Mouse (Mus musculus) naive thymus-derived CD4-positive, alpha-beta T cell, adult 2 months (primary cell): ENCODE results near the gene Mylk3.

Source experiments
- DNase-seq: peaks from one replicate; pipeline ENCODE4 v3.0.0-alpha.2; 2011; ENCODE audit warnings: low read depth

Mylk3 gene

DNA sequence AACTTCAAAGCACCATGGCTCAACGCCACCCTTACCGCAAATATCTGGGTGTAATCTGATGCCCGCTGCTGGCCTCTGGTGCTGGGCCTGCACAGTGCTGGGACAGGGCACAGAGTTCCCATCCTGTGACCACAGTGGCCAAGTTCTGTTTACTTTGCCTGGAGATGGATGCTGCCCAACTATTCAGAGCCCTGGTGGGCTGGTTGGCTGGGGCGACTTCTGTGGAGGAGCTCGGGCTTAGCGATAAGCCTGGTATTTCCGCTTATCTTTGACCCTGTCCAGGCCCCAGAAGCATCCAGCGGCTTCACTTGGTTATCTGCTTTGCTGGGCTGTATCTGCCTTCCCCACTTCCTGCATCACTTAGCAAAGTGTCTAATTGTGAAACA, 5.3 kb downstream of the Mylk3 start:
- DNase-seq: no peak

DNA sequence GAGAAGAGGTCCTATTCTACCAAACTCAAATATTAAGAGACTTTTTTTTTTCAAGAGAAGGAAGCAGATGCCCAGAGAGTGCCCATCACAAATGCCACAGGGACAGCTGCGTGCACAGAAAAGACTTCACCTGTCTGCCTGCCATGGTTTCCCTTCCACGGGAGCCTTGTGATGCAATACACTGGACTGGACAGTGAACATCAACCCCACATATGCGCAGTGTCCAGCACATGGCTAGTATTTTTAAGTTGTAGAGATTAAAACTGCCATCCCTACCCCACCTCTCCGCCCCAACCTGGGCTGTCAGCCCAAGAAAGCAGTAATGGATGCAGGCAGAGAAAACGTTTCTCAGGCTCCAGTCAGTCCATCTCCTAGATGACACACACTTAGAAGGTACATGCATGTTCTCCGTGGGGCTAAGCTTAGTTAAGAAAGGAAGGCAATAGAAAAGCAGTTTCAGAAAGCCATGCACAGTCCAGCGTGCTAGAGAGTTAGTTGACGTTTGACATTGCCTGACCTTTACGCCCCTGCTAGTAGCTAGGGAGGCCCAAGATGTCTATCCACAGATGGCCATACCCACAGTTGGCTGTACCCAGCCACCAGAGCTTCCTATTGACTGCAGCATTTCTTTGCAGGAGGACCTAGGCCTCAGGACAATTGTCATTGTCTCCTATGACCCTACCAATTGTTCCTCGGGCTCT, 5.9 kb downstream of the Mylk3 start:
- no peak for DNase-seq

DNA sequence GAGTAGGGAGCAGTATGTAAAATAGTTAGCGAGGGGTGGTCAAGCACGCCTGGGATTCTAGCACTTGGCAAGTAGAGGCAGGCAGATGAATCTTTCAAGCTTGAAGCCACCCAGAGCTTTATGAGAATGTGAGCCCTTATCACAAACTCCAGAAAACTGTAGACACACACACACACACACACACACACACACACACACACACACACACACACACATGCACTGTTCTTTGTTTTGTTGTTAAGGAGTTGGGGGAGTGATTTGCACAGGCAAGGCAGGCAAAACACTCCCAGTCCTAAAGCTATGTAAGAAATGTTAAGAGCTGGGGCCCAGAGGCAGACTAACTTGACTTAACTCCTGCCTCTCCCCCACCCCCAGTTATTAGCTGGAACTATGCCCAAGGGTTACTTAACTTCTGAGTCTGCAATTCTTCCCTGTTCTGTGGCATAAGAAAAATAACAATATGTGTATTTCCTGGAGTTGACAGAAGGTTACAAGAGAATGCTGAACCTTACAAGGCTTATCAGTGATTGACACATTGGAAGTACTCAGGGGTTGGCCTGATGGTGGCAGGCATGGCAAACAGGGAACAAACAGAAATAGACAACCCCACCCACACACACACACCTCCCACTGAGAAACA, 6.9 kb downstream of the Mylk3 start:
- no peak for DNase-seq

DNA sequence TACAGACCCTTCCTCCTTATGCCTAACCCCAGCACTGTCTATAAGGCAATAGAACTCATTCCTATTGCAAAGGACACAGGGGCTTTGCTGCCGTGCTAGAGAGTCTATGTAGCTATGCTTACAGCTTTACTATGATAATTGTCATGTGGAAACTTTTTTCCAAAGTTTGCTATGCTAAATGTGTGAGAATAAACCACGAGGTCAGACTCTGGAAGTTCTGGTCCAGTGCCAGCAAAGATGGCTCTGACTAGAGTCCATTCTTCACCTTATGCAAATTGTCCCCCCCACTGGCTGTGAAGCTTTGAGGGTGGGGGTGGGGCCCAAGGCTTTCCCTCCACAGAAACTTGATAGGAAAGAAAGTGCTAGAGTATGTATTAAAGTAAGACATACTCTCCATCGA, 9.6 kb downstream of the Mylk3 start:
- DNase-seq: no peak

DNA sequence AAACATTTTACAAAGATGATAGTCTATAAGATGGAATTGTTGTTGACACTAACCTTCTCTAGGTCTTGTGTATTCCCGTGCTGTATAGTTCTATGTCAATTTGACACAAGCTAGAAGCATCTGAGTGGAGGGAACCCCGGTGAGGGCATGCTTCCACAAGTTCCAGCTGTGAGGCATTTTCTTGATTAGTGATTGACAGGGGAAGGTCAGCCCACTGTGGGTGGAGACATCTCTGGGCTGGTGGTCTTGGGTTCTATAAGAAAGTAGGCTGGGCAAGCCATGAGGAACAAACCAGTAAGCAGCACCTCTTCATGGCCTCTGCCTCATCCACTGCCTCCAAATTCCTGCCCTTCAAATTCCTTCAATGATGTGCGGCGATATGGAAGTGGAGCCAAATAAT, 11.9 kb downstream of the Mylk3 start:
- no peak for DNase-seq

DNA sequence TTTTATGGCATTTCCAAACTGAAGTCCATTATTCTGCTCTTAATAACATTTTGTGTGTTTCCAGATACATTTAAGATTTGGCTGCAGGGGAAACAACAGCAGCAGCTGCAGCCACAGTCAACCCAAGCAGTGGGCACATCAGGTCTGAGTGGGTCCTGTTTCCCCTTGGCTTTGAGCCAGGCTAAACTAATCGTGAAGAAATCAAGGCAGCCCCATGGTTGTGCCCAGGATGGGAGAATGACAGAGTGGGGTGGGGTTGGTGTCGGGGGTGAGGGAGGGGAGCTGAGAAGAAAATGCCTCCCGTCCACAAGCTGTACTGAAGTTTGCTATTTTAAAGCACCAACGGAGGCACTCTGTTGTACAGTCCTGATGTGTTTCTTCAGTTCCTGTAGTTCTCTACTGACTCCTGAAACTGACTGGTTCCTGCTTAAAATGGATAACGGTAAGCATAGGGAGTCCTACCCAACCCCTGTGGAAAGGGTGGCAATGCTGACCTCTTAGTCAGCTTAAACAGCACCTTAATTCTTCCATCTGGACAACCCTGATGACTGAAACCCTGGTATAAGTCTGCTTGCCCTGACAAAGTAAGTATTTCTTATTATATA, 12.6 kb downstream of the Mylk3 start:
- DNase-seq: no peak

DNA sequence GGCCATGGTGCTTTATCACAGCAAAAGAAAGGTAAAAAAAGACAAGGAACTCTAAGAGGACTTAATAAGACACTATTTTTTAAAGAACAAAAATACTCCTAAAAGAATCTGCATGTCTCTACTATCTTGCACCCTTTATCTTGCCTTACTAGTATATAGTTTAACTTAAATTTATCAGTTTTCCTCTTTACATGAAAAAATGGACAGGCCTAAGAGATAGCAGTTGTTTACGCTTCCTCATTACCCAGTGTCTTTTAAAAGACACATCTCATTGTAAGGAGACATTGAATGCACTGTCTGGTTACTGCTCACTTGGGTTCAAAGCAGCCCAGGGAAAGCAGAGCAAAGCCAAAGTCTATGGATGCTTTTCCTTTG, 13.7 kb downstream of the Mylk3 start:
- no peak for DNase-seq

DNA sequence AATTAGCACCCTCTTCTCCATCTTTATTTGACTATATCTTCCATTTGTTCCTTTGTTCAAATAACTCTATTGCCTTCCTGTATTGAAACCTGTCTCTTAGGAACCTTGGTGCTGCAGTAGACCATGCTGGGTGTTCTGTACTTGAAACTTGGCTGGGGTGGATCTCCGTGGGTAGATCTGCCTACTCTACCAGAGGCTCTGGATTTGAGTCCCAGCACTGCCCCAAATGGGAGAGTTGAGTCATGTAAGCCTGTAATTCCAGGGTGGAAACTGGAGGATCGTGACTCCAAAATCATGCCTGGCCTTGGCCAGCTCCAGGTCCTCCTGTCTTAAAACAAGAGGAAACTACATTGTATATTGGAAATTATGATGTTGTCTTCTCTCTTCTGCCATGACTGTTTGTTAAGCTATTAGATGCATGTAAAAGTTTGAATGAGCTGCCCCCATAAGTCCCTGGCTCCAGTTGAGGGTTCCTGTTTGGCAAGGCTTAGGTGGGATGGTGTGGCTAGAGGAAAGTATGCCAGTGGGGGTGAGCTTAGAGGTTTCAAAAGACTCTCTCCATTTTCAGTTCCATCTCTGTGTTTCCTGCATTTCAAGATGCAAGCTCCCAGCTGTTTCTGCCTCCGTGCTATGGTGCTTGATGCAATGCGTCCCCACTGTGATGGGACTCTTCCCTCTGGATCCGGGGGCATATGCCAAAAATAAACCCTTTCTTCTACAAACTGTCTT, 14.2 kb downstream of the Mylk3 start:
- DNase-seq: no peak

DNA sequence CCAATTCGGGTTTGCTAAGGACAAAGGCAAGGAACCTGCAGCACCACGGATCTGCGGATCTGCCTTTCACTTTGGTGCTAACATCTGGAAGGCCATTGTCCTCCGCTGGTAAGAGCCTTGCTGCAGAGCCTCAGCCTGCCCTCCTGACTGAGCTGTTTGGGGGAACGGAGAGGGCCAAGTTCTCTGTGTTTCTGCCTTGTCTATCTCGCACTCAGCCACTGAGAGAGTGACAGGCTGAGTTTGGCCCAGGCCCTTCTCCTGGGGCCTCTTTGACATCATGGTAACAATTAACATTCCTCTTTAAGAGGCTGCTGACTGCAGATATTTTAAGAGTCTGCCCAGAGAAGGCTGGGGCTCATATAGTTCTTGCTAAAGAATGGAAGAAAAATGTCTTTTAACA, 21.0 kb downstream of the Mylk3 start:
- DNase-seq: no peak

DNA sequence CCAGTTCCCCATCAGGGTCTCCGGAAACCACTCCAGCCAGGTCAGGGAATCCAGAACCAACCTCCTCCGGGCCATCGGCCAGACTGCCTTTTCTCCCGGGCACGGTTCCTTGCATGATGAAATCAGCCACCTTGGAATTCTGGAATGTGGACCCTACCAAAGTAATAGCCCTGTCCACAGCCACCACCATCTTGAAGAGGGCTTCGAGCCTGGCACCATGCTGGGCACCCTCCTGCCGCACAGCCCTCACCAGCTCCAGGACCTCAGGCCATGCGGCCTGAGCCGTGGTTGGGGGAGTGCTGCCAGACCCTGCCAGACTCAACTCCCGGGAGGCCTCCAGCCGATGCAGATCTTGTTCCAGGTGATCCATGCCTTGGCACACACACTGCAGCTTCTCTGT, 21.5 kb downstream of the Mylk3 start:
- no peak for DNase-seq

DNA sequence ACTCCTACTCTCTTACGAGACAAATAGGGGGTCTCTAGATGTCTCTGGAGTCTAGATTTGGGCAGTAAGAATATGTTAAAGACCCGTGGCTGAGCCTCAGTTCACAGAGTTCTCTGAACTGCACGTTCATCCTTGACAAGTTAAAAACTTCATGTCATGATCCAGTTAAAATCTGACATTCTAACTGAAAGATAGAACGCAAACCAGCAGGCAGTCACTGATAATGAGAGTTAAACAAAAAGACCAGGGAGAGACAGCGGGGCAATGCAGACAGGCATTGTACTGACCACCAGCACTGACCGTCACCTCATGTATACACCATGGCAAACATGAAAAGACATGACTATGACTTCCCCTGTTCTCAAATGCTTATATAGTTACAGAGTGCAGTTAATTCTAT, 22.7 kb downstream of the Mylk3 start:
- DNase-seq: no peak

DNA sequence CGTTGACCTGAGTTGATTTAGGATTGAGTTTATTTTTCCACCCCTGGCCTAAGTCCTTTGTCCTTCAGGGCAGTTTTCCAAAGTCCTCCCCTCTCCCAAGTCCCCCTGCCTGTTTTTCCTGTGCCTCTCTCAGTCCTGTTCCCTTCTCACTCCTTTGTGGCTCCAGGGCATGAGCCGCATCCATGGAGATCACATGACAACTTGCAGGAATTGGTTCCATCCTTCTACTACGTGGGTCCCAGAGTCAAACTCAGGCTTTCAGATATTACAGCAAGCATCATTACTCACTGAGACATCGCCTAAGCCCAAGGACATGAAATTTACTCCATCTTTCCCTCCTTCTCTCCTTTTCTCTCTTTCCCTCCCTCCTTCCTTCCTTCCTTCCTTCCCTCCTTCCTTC, 23.9 kb downstream of the Mylk3 start:
- no peak for DNase-seq

DNA sequence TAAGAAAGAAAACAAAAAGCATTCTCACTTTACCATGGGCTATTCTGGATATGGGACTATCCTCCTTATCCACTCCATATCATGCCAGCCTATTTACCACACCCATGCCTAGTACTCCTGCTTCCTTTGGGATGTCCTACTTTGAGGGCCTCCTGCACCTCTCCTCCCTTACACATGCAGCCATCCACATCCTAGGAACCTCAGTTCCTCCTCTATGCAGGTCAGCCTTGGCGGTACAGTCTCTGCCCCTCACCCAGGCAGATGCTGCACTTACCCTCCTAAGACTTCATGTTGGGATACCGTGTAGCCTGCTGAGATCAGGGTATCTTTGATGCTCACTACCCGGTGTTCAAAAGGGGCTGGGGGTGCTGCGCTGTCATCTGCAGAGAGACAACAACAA, 32.9 kb downstream of the Mylk3 start:
- no peak for DNase-seq

DNA sequence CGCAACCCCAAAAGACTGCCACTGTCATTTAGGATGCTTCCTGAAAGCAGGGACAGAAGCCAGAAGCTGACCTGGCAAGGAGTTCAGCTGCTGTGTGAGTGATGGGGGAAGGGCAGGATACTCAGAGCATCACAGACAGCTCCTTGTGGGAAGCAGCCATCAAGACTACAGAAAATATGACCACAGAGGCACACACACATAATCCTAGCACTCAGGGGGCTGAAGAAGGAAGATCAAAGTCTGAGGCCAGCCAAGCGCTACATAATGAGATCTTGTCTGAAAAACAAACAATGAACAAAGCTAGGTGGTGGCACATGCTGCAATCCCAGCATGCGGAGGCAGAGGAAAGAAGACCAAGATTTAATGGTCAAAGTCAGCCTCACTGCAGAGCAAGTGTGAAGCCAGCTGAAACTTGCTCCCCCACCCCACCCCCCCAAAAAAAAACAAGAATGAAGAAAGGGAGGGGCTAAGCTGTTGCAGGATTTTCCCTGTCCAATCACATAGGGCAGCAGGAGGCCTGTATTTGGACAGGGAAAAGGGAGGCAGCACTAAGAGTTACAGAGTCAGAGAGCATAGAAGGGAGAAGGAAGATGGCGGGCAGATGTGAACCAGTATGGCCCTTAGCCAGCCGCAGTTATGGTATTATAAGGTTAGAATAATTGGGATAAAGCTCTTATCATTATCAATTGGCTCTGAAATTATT, 46.1 kb downstream of the Mylk3 start:
- DNase-seq: no peak

DNA sequence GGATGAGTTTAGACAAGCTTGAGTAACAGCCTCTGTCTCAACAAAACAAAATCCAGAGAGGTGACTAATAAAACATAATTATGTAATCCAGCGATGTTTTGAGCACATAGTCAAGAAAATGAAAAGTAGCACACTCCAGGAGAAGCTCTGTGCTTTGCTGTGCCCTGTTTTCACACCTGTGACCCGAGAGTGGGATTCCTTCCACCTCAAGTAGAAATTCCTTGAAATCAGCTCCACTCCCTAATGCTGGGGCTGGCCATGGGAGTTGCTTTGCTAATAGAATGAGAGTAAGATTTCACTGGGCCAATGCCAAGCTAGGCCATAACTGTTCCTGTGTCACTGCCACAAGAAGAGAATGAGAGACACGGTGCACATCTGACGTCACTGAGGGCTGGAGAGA, 48.5 kb downstream of the Mylk3 start:
- DNase-seq: no peak

DNA sequence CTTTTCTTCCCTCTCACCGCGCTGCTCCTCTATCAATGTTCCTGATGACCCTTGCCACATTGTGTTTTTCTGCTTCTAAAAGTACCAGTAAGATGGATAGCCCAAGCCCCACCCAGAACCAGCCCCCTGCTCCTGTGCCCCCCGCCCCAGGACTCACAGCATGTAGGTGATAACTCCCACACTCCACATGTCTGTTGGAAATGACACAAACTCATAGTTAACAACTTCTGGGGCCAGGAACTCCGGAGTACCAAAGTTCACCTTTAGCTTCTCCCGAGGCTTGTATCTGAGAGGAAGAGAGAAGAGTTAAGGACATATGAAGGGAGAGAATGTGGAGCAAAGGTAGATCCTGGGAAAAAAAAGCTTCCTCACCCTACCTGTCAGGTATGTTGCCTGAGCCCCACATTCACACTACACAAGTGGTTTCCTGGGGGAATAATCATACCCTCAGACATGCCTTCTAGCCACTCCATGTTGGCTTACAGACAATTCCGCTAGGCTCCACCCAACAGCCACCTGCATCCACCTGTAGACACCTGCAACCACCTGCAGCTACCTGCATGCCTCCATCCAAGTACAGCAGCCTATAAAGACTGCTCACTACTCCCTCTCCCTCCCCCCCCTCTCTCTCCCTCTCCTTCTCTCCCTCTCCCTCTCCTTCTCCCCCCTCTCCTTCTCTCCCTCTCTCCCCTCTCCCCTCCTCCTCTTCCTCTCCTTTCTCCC, 49.8 kb downstream of the Mylk3 start:
- DNase-seq: no peak

DNA sequence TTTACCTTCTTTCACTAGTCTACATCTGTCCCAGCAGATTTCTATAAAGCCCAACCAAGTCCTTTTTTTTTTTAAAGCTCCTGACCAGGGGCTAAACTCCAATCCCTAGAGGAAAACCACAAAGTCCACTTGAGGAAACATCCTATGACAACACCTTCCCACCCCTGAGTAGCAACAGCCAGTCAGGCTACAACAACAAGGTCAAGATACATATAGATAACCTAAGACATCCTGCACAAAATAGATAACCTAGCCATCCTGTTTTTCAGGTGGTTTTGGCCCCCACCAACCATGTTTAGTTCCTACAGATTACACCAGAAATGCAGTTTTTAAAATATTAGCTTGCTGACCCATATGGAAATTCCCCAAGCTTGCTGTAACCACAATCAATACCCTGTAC, 51.0 kb downstream of the Mylk3 start:
- no peak for DNase-seq

DNA sequence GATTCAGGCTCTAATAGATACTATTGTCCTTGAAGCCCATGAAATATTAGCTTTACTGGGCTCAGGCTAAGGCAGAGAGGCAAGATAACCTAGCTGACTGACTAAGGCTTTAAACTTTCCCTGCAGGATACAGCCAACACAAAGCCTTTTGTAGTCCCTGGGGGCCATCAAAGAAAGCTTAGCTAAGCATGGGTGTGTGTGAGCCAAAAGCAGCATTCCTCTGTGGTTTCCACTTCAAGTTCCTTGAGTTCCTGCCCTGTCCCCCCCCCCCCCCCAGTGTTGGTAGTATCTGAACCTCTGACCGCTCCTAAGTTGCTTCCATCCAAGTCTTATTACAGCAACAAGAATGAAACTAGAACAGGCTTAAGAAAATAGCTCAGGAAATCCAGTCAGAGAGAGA, 56.6 kb downstream of the Mylk3 start:
- DNase-seq: no peak

DNA sequence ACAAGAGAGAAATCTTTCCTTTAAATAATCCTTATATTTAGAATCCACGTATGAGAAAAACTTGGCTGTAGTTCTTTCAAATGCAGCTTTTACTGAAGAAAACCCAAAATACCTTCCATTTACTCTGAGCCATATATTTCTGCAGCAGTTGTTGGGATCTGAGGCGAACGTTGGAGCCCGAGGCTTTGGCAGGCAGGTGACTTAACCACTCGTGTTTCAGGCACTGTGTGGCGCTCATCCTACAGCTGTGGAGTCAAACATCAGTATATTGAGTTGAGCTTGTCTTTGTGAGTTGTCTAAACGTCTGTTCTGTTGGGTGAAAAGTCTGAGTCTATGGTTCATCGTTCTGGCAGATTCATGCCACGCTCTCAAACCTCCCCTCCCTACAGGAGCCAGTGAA, 59.1 kb downstream of the Mylk3 start:
- DNase-seq: no peak

DNA sequence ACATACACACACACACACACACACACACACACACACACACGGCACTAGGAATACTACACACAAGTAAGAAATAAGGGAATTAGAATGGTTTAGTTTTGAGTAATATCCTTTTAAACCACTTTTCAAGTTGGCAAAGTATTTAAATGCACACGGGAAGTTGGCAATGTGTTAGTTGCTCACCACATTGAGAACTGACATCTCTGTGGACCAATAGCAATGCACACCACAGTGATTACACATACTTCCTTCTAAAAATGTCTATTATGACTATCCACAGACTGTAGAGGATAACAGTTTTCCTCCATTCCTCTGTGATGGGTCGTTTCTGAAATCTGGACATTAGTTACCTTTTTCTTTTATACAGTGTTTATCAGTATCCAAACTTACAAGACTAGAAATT, 63.1 kb downstream of the Mylk3 start:
- DNase-seq: no peak

DNA sequence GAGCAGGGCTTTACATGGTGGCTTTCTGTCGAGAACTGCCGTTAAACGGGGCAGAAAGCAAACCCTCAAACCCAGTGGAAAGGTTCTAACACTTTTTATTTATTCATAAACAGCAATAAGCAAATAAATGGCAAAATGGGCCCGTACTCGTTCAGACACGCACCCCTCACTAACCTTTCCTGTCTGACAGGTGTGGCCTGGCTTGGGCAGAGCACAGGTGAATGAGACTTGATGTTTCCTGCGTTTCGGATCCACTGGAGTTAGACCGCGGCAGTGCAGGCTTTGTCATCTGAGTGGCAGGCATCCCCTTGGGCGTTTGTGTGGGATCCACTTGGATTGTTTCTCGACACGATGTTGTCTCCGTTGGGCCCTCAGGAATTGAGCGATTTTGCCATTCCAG, 64.2 kb downstream of the Mylk3 start:
- no peak for DNase-seq

DNA sequence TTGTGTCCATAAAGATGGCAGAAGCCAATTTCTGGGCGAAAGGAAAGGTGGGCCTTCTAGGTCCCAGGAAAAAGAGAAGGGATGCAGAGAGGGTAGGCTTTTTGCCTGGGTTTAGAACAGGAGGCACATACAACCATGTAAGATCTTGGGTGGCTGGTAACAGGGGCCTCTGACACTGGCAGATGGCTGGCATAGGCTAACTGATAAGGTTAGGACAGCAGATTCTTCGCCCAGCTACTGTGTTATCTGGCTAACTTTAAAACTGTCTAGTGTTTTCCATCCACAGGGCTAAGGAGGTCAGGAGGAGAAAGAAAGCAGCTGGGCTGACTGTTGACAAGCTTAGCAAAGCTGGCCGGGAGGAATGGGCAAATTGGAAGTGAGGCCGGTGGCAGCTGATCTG, 67.6 kb downstream of the Mylk3 start:
- no peak for DNase-seq
